ENCODE assay signal across 10 mouse cellular contexts in genomic region chr3:104660522-104660921, GRCm38 (mm10). TPM values are rescaled to one million over a fixed set of nuclear protein-coding genes. Genes with fewer than 3 reads are reported as not detected.
DNase-seq lines count a peak whose midpoint lies in the region; ATAC-seq and TF ChIP-seq lines count a peak whose summit lies in the region.
"Had no signal": no experiment of that assay in that cellular context is flagged by ENCODE, and none has a peak within 500 bp of the region (broad histone marks: within the 10 kb centered on the region; RNA-seq: fewer than 3 reads in every experiment).

No protein-coding gene starts in this region.

- no peak for TF ChIP-seq POLR2A in kidney, adult 2 months (IDR thresholded peaks at IDR 0.05; ENCODE audit: low read depth, low read length)

- TF ChIP-seq CTCF in kidney, adult 2 months (conservative IDR thresholded peaks at IDR 0.05; ENCODE audit: insufficient read depth, insufficient read length, low read depth, low read length) = no peak
- no peak for TF ChIP-seq CTCF in liver, embryonic 14.5 days (IDR thresholded peaks at IDR 0.05; ENCODE audit: low read depth)

- 55% methylated on average over 3 of the region's 3 CpGs for WGBS in heart, embryonic 10.5 days
- WGBS in kidney, adult 2 months = 44% methylated on average over 3 of the region's 3 CpGs
- 66% methylated on average over 3 of the region's 3 CpGs for WGBS in liver, embryonic 14.5 days (ENCODE audit: insufficient replicate concordance)

- H3K4me1 ChIP-seq in heart, embryonic 10.5 days = peaks cover 22% of the 10 kb centered on the region
- peaks cover 21% of the 10 kb centered on the region for H3K4me1 ChIP-seq in kidney, adult 2 months (ENCODE audit: control insufficient read depth, insufficient read depth, low read length)
- peaks cover 16 to 34% of the 10 kb centered on the region in 2 experiments for H3K4me1 ChIP-seq in liver, embryonic 14.5 days (replicated peaks; ENCODE audit: control insufficient read depth in 2 of 2, insufficient read depth in 2 of 2, low read length in 1 of 2)

- no peak overlapping the region for H3K27ac ChIP-seq in heart, embryonic 10.5 days
- peak overlapping the region; percentile 43 for H3K27ac ChIP-seq in kidney, adult 2 months (ENCODE audit: insufficient read depth, low read depth, low read length)
- no peak overlapping the region for H3K27ac ChIP-seq in liver, embryonic 14.5 days

- H3K4me2 ChIP-seq in liver, embryonic 14.5 days (ENCODE audit: low read depth) = no peak overlapping the region

- TF ChIP-seq EP300 in liver, embryonic 14.5 days (IDR thresholded peaks at IDR 0.05; ENCODE audit: low read depth) = no peak

- peaks cover 26% of the 10 kb centered on the region for H3K36me3 ChIP-seq in heart, embryonic 10.5 days
- H3K36me3 ChIP-seq in kidney, adult 2 months (ENCODE audit: control insufficient read depth, insufficient read depth, low read length) = no peaks in the 10 kb centered on the region
- H3K36me3 ChIP-seq in liver, embryonic 14.5 days (replicated peaks; ENCODE audit: control insufficient read depth, insufficient read depth, low read depth) = peaks cover 34% of the 10 kb centered on the region

- DNase-seq in heart, adult 11 months = peak; percentile 93
- DNase-seq in heart, embryonic 10.5 days (ENCODE audit: low spot score) = no peak
- DNase-seq in kidney, adult 2 months = peak; percentile 95
- no peak for DNase-seq in liver, embryonic 14.5 days (ENCODE audit: low read depth in 3 of 3, low spot score in 3 of 3)
- no peak for DNase-seq in embryo, embryonic 10.5 days (ENCODE audit: low spot score)
- no peak for DNase-seq in c-Kit-positive CD71-positive TER-119-positive erythroid progenitor cells, embryonic 14.5 days (ENCODE audit: low spot score)
- DNase-seq in testis, postnatal 14 days (ENCODE audit: low spot score) = no peak
- DNase-seq: cerebellum, postnatal 10 days; thymus, postnatal 14 days had no signal

- no peaks in the 10 kb centered on the region for H3K9me3 ChIP-seq in heart, embryonic 10.5 days
- H3K9me3 ChIP-seq in liver, embryonic 14.5 days (ENCODE audit: control insufficient read depth, low read length) = no peaks in the 10 kb centered on the region

- no peak overlapping the region for H3K4me3 ChIP-seq in heart, embryonic 10.5 days
- H3K4me3 ChIP-seq in kidney, adult 2 months (ENCODE audit: insufficient read depth, low read depth, low read length) = no peak overlapping the region
- no peak overlapping the region for H3K4me3 ChIP-seq in liver, embryonic 14.5 days (ENCODE audit: insufficient read depth in 1 of 2, low read depth in 2 of 2, low read length in 2 of 2)

- no peaks in the 10 kb centered on the region for H3K27me3 ChIP-seq in heart, embryonic 10.5 days (ENCODE audit: insufficient read depth, poor library complexity, severe bottlenecking)
- H3K27me3 ChIP-seq in kidney, adult 2 months (replicated peaks; ENCODE audit: control insufficient read depth, insufficient read depth, low read length) = no peaks in the 10 kb centered on the region
- no peaks in the 10 kb centered on the region for H3K27me3 ChIP-seq in liver, embryonic 14.5 days (ENCODE audit: control insufficient read depth, insufficient read depth, low read length)

- no peak overlapping the region; the same call in 1 of the 2 replicates for H3K9ac ChIP-seq in liver, embryonic 14.5 days (replicated peaks)

- peak; percentile 23; the same call in 1 of the 2 replicates for ATAC-seq in erythroblast, adult 5-6 weeks (replicated peaks; ENCODE audit: low FRiP score, poor library complexity, severe bottlenecking)
- 0 out of 2 replicates have a peak, but pooled peaks have one; percentile 21 for ATAC-seq in liver, embryonic 14.5 days (ENCODE audit: insufficient read depth)

RNA-seq across cellular contexts. Expression of gene Slc16a1, which starts 22.1 kb away (rescaled TPM):
- polyA plus RNA-seq in heart, embryonic 10.5 days (2016; fragmentation: Nextera tagmentation; extraction: Ambion mirVana) = 76.5 and 91.2 TPM in 2 replicates
- total RNA-seq in erythroblast, adult 5-6 weeks (2015; ENCODE audit: low replicate concordance) = 342 and 346 TPM in 2 replicates
- 603 and 703 TPM in 2 replicates for total RNA-seq in erythroblast, adult 5-6 weeks (2017; ENCODE audit: low replicate concordance)
- 18.3 and 23.1 TPM in 2 replicates for polyA plus RNA-seq in kidney, adult 2 months (2012; rRNA removed)
- polyA plus RNA-seq in liver, embryonic 14.5 days (2012; rRNA removed) = 34.1 and 38.6 TPM in 2 replicates
- 83.8 and 93.9 TPM in 2 replicates for polyA plus RNA-seq in liver, embryonic 14.5 days (2014; fragmentation: Nextera tagmentation; extraction: Ambion mirVana)

Comparison
In these comparisons a context has a peak if more than half of its experiments do, and no peak if none do; other contexts are left out.
1. DNase-seq: peak in heart, adult 11 months (single experiment) and kidney, adult 2 months (single experiment); none in heart, embryonic 10.5 days (single experiment), liver, embryonic 14.5 days (0 of 3), embryo, embryonic 10.5 days (single experiment), c-Kit-positive CD71-positive TER-119-positive erythroid progenitor cells, embryonic 14.5 days (single experiment) and testis, postnatal 14 days (single experiment).